Mouse (Mus musculus): ENCODE data around the gene 9030624G23Rik.
"Not testable (repeated sequence)": the region's sequence is repeated elsewhere in the genome, so short reads cannot be mapped to it uniquely, and the experiment has no call there.

Gene 9030624G23Rik

DNA sequence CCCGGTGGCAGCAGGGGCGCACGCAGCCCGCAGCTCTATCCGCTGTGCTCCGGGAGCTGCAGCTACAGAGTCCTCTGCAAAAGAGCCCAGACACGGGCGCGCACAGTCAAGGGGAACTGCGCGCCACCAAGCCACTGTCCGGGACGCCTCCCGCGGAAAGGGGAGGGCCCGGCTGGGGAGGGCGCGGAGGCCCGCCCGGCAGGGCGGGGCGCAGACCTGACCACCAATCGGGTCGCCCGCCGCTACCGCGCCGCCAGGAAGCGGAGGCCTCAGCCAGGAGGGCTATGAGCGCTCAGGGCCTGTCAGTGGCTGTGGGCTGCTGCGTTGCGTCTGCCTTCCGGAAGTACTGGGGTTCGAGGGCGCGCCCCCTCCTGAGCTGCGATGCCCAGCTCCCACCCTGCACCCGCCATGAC lies at the start of gene 9030624G23Rik:
Gene 9030624G23Rik (minus strand): TSS at position 139 of the 413 bp plus-strand sequence.
- peak in 1 of 2 experiments; percentile 12 for DNase-seq (ENCODE audit: low spot score in 2 of 2)

DNA sequence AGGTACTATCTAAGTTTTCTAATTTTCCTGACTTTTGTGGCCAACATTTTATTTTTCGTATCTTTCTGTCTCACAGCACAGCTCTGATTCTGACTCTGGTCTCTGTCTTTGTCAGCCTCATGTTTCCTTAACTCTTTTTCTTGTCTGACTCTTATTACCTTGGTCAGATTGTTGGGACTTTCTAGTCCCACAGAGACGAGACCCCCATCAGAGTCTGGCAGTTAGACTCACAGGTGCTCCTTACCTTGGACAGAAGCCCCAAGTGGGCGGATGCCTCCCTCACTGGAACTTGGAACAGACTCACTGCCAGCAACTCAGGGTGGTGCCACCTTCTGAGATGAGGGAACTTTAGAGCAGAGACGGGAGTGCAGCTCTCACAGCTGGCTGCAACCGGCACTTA lies 13.9 kb downstream of the 9030624G23Rik start:
- not testable (repeated sequence) for DNase-seq (ENCODE audit: low spot score in 2 of 2)
